Mouse (Mus musculus) Muller cell, postnatal 12 days (primary cell): ENCODE data around the gene Irgc1.
"Not testable (repeated sequence)": the region's sequence is repeated elsewhere in the genome, so short reads cannot be mapped to it uniquely, and the experiment has no call there.

ENCODE experiments used
- DNase-seq: peaks from one replicate; pipeline ENCODE4 v3.0.0-alpha.2; 2015; ENCODE audit errors: inconsistent ontology term

The Irgc1 gene

DNA sequence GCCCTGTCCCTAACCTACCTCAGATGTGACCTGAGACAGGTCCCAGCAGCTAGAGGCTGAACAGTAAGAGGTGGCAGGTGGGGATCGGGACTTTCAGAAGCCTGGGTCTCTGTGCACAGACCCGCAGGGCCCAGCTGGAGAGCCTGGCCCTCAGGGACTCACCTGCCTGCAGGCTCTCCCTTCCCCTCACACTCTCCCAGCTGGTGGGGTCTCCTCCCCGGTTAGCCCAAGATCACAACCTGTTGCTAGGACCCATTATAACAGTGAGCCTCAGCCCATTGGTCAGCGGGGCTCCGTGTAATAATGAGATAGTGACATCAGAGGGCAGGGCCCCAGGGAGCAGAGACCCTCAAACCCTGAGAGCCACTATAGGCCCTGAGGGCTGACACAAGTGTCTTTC lies 16.8 kb downstream of the Irgc1 start:
- DNase-seq, result no peak

DNA sequence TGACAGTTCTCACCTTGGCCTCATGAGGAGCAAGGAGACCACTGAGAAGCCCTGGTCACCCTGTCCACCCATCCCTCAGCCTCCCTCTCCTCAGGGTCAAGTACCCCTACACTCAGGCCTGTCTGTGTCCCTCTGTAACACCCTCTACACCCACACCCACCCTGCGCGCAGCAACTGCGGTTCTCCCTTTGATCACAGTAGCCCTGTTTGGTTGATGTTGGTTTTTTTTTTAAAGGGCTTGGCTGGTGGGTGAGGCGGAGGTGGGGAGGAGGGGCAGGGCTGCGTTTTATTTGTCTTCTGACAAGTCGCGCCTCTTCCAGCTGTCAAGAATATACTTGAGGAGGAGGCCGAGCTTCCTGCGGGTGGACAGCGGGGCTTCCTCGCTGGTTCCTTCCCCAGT lies 20.4 kb downstream of the Irgc1 start:
- DNase-seq, result no peak

DNA sequence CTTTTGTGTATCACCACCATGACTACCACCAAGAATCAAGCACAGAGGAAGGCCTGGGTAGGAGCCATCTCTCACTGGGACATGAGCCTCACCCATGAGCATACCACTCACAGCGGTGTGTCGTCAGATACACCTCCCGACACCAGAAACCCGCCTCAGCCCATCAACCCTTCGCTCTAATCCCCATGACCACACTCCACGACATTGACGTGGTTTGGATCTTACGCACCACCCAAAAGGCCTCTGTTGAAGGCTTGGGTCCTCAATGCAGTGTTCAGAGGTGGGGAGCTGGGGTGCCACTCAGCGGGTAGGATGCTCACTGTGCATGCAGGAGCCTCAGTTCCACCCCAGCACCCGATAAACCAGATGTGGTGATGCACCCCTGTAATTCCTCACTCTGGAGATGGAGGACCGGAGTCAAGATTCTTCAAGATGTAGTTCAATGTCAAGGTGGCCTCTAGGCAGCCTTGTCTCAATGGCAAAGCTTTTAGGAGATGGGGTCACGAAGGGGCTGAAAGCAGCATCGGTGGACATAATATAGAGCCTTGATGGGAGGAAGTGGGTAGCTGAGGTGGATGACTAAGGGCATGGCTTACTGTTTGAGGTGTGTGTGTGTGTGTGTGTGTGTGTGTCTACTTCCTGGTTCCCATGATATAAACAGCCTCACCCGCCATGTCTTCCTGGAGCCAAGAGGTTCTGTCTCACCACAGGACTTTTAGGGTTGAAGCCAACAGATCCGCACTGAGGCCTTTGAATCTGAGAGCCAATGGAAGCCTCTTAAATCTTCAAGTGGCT lies 21.3 kb downstream of the Irgc1 start:
- DNase-seq, result no peak

DNA sequence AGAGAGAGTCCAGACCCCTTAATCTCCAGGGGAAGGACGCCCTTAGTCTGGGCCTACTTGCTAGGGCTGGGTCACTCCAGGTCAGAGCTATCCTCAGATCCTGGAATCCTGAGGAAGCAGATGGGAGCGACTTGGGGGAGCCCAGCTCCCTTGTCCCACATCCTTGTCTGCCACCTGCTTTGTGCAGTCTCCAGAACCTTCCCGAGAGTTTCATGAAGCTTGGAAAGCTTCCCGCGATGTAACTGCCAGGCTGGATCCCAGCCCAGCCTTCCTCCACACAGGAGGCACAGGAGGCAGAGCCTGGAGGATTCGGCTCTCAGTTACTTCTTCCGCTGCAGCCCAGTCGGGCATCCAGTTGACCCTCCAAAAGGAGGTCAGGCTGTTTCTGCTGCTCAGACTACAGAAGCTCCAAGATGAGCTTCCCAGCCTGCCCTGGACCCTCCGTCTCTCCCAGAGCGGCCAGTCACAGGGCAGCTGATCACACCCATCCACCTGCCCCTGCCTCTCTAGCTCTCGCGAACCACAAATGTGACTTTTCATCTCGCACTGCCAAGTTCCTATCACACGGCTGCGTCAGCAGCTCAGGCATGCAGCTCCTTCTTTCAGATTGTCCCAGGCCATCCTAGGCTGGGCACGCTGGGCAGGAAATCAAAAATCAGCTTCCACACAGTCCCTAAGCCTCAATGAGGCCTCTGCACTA lies 22.5 kb downstream of the Irgc1 start:
- DNase-seq, result peak; percentile 81

DNA sequence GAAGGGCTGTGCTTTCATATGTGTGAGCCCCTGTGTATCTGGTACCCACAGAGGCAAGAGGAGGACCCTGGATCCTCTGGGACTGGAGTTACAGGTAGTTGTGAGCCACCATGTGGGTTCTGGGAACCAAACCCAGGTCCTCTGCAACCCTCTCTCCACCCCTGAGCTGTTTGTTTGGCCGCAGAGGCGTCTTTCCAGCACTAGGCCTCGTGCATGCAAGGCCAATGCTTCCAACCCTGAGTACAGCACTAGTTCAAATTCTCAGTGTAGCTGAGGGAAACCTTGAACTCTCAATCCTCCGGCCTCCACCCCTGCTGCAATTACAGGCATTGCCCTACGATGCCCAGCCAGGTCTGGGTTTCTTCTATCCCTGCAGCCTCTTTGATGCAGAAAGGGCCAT lies 23.4 kb downstream of the Irgc1 start:
- no peak for DNase-seq

DNA sequence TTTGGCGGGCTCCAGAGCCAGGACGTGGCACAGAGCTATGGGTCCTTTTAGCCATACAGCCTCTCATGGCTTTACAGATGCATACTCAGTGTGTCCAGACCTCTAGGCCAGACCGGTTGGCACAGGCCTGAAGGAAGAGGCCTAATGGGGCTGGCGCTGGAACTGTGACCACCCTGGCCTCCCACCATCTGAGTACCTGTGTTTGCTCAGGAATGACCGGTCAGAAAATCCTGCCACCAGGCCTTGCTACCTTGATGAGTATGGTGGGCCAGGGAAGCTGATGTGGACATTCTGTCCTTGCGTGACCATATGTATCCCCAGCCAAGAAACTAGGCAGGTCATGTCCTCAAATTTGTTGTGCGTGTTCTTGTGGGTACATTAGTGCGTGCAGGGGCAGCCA lies 24.9 kb downstream of the Irgc1 start:
- DNase-seq, result no peak

DNA sequence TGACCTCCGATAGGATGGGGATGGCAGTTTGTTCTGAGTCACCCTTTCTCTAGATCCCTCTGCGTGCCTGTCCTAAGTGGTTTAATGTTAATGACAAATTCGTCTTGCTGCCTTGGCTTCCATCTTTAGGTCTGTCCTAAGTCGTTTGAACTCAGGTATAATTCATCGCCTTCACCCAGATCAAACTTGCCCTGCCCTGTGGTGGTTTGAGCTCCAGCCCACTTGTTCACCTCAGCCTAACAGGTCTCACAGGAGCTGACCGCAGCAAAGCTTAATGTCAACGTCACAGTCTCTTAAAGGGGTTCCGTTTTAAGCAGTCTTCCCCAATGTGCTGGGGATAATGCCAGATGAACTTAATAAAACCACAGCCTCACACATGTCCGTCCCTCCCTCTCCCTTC lies 26.2 kb downstream of the Irgc1 start:
- no peak for DNase-seq

DNA sequence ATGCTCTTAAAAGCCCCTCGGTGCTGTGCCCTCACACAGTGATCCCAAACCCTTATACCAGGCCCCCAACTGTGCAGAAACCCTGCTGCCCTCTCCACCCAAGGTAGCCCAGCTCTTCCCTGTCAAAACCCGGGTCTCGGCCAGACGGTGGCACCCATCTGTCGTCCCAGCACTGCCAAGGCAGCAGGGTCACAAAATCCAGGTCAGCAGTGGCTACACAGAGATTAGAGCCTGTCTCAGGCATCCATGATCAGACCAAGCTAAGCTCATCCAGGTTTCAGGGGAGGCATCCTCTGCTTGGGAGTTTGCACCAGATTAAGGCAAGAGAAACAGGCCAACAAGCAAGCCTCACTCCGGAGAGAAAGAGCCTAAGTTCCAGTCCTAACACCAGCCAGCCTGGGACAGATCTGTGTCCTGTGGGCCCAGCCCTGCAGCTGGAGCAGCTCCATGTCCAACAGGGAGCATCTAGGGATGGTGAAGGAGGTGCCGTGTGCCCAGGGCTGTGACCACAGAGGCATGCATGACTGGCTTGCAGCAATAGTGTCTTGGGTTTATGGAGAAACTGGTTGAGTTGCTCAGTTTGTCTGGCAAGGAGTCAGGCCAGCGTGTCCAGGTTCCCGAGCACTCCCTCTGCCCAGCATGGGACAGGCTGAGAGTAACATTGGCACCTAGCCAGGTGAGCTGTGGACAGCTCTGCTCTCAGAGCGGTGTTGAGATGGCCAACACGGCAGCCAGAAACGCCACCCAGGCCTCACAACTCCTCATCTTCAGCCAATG lies 28.0 kb downstream of the Irgc1 start:
- DNase-seq, result peak; percentile 81

DNA sequence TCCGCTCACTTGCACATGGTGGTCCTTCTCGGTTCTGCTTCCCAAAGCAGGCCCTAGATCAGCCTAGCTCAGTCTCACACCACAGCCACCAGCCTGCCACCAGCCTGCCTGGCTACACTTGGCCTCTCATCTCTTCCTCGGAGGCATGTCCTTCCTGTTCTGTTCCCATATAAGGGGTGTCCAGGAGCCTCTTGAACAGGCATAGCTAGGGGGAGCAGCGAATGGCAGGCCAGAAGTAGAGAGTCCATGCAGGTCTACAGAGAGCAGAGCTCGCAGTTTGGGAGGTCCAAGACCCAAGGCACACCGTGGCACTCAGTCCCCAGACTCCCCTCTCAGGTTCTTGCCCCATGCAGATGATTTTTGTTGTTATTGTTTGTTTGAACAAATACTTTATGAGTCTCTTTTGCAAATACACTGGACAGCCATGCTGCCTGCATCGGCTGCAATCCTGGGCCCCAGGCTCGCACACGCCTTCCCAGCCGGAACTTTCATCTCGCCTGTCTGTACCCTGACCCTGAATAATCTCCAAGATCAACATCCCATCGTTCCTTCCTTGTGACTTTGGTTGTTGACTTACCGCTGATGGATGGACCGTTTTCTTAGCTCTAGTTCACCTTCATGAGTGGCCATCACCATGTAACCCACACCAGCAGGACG lies 28.9 kb downstream of the Irgc1 start:
- DNase-seq, result no peak

DNA sequence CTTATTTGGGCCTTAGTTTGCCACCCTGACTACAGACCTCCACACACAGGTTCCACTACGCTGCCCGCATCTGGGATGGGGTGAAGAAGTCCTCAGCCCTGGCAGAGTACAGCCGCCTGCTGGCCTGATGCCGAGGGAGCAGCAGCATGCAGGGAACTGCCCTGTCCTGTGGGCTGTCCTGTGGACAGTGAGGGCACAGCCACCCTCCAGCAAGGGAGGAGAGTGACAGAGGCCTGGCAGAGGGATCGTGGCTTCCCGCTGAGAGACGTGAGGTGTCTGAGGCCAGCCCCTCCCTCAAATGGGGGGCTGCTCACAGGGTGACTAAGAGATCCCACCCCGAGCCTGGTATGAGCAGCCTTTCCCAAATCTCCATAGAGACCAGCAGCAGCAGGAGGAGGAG lies 29.8 kb downstream of the Irgc1 start:
- DNase-seq, result no peak

DNA sequence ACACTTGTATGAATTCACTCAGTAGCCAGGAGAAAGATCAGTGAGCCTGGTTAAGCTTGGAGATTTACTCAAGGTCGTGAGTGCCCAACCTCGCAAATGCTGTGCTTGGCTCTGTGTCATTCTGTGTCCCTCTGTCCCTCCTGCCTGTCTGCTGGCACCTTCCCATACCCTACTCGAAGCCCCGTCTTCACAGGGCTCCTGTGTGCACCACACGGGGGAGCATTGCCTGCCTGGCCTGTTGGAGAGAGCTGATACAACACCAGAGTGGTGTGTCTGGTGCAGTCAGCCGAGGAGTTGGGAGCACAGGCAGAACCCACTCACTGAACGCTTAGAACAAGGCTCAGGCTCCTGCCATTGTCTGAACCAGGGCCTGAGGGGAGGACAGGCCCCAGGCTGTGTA lies 30.4 kb downstream of the Irgc1 start:
- no peak for DNase-seq

DNA sequence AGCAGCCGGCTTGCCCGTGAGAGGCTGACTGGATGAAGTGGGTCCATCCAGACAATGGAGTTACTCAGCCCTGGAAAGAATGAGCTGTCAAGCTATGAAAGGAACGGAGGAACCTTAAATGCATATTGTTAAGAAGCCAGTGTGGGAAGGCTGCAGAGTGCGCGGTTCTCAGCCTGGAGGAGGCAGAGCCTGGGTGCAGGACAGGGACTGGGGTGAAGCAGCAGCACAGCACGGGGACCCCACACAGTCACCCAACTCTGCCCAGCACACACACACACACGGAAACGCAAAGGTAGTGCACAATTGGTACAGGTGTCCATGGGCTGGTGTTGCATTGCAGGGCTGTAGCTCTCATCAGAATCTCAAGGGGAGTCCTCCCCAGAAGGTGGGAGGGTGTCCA lies 32.5 kb downstream of the Irgc1 start:
- DNase-seq, result no peak

DNA sequence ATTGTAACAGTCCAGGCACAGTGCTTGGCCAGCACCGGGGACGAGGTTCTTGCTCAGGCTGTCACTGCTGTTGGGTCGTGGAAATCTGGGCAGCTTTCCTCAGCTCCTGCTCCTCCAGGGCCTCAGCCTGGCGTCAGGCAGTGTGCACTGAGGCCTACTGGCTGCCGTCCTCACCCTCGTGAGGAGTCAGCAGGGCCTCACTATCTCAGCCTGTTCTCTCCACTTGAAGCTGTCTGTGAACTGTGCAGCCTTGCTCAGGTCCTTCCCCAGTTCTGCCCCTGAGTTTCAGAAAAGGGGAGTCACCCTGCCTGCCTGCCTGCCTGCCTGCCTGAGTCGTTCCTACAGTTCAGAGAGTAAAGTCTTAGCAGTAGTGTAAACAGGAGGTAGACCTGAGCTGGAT lies 36.8 kb downstream of the Irgc1 start:
- no peak for DNase-seq

DNA sequence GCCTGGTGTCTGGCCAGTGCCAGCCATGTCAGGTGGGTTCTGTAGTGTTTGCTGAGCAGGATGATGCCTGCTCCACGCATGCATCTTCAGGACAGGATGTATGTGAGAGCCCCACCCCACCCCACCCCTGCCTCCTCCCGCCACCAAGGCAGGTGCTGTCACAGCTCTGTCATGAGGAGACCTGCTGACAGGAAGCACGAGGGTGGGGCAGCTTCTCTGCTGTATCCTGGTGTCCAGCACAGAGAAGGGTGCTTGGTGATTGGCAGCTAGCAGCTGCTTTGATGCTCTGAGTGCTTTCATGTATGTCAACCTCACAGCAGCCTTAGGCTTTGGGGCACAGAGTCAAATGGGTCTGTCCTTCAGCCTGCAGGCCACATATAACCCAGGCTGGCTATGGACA lies 38.5 kb downstream of the Irgc1 start:
- DNase-seq, result no peak

DNA sequence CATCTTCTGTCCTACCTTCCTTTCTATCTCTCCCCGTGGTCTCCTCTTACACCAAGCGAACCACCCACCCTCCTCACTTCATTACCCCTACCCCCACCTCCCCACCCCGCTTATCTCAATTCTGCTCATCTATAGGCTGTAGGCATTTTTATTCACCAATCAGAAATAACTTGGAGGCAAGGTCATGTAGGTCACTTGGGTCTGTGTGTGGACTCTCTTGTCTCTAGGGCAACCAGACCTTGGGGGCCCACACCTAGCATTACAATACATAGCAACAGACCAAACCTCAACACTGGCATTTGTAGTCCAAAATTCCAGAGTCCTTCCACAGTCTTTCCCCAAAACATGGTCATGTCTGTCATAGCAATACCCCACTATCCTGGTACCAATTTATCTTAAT lies 41.3 kb downstream of the Irgc1 start:
- DNase-seq, result no peak

DNA sequence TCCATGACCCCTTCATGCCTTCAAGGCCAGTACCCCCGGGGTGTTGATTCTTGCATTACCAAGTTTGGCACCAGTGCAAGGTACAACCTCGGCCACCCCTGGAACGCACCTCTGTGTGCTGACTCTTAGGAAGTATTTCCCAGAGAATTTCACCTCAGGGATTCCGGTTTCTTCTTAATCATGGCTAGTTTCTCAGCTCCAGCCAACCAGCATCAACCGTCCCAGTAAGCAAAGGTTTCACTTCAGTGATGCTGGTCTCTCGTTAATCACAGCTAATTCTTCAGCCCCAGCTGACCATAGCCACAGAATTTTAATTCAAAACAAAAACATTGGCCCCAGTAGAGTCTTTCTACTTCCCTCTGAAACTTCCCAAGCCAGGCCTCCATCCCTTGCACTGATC lies 42.0 kb downstream of the Irgc1 start:
- no peak for DNase-seq

DNA sequence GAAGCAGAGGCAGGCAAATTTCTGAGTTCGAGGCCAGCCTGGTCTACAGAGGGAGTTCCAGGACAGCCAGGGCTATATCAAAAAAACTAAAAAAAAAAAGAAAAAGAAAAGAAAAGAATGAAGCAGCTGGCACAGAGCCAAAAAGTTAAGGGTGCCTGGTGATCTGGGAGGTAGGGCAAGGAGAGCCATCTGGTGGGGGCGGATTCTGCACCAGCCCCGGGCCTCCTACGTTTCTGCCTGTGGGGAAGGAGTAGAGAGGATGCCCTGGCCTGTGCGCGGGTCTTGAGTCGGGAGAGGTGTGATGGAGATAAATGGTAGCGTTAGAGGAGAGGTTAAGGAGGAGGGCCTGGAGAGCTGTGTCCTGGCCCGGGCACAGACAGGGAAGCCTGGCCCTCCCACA lies 43.9 kb downstream of the Irgc1 start:
- DNase-seq, result no peak

DNA sequence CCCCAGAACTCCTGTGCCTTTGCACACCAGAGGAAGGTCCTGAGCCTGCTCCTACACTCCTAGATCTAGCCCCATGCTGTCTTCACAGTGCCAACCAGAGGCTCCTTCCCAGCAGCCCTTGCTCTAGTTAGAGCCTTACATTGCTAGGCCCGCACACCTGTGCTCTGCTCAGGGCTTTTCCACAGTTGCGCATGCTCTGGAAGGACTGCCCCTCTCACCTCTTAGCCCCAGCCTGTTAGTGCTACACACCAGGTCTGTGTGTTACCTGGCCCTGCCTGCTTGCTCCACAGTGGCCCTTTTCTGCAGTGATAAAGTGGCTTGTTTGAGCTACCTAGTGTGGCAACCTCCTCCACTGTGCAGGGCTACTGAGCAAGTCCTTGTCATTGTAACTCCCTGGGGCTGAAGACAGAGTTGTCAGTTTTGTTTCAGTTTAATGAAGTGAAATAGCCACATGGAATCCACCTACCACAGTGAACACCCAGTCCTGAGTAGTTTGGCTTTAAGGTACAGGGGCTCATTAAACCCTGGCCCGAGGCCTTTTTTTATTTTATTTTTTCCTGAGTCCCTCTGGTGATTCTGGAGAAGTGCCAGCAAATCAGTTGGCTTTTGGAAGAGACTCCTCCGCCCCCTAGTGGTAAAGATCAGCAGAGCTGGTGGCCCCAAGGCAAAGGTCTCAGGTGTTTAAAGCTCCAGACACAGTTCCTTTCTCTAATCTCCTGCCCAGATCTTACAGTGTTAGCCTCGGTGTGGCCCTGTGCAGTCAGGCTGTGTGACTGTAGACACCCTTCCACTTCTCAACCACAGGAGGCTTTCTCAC lies 45.4 kb downstream of the Irgc1 start:
- peak; percentile 74 for DNase-seq

DNA sequence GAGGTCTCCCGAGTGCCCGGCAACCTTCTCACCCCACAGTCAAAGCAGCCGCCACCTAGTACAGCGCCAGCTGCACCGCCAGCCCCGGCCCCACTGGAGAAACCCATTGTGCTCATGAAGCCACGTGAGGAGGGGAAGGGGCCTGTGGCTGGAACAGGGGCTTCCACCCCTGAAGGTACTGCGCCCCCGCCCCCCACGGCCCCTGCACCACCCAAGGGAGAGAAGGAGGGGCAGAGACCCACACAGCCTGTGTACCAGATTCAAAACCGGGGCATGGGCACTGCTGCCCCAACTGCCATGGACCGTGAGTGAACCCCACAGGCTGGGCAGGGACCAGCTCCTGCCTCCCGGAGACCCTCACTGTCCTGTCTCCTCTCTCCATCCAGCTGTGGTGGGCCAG lies 46.4 kb downstream of the Irgc1 start:
- DNase-seq, result no peak

DNA sequence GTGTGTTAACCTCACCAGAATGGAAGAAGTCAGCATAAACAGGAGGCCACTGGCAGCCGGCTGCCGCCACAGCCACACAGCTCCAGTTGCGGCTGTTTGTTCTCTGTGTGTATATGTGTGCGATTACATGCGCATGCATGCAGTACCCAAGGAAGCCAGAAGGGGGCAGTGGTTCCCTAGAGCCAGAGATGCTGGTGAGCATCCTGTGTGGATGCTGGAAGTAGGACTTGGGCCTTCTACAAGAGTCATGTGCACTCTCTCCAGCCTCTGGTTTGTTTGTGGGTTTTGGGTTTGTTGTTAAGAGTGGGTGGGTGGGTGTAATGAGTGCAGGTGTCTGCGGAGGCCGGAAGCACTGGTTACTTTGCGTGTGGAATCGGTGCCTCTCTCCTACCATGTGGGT lies 49.2 kb downstream of the Irgc1 start:
- no peak for DNase-seq

DNA sequence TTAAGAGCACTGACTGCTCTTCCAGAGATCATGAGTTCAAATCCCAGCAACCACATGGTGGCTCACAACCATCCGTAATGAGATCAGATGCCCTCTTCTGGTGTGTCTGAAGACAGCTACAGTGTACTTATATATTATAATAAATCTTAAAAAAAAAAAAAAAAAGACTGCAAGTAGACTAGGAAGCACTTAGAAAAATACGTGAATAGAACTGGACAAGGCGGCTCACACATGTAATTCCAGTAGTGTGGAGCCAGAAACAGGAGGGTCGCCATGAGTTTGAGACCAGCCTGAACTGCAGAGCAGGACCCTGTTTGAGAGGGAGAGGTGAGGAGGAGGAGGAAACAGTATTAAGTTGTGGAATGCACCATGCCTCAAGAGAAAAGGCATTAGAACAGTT lies 51.6 kb downstream of the Irgc1 start:
- DNase-seq, result not testable (repeated sequence)
